Mouse (Mus musculus) spleen, adult 12 weeks (tissue): Measurements from ENCODE around the gene Stim1.
"Not testable (repeated sequence)": the region's sequence is repeated elsewhere in the genome, so short reads cannot be mapped to it uniquely, and the experiment has no call there.

Experiments
- DNase-seq: peaks from one replicate; pipeline ENCODE4 v3.0.0; 2022; ENCODE audit warnings: low spot score

The Stim1 gene

DNA sequence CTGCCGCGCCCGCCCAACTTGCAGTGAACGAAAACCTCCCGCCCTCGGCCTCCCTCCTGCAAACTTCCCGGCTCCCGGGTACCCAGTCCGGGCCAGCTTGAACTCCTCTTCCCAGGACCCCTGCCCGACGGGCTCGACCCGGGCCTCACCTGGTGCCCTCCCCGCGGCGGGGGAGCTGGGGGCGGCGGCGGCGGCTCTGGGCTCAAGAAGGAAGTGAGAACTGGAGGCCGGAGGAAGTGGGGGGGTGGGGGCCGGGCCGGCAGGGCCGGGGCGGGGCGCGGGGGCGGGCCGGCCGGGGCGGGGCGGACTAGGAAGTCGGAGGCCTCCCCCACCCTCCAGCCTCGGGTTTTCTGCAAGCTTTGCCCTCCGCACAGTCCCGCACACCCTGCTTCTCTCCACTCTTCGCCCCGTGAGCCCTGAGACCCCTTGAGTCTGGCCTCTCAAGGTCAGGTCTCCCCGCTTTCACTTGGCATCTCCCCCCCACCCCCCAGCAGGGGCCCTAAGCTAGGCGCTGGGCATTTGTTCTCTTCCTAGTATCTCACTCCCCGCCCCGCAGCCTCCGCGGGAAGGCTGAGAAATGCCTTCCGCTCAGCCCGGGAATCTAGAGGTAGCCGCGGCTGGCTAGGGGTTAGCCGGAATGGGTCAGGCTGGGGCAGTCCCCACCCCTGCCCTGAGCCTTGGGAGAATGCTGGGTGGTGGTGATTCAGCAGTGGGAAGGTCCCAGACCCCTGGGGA, 17.5 kb upstream of the Stim1 start:
- peak; percentile 75 for DNase-seq

DNA sequence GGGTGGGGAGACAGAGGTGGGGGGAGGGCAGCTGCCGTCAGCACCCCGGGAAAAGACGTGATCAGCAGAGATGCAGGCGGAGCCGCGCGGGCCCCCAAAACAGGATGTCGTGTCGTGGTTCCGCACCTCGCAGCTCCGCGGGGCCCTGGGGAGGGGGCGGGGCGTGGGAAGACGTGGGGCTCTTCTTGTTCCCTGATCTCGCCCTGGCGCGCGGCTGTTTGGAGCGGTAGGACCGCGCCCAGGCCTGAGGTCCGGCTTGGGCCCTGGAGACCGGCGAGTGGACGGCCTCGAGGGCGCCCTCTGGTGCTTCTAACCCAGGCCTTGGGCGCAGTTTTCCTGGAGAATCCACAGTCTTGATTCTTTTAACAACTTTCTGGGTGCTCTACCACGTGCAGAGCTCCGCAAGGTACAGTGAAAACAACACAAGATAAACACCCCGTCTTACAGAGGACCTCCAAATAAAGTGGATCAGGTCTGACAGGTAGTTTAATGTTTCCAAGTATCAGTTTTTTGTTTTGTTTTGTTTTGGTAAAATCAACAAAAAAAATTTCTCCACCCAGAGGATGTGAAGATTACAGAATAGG, 16.9 kb upstream of the Stim1 start:
- DNase-seq = peak; percentile 82

DNA sequence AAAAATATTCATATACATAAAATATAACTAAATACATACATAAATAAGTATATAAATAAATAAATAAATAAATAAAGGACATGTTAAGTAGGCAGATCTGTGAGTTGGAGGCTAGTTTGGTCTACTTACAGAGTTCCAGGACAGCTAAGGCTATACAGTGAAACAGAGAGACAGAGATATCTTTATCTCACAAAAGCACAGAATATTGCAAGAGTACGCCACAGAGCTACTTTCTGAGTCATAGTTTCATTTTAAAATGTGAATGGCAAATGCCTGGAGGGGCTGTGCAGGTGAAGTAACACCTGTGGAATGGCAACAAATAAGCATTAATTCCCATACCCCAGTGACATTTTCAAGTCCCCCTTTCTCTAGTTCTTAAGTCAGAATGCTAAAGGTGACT, 14.0 kb upstream of the Stim1 start:
- no peak for DNase-seq

DNA sequence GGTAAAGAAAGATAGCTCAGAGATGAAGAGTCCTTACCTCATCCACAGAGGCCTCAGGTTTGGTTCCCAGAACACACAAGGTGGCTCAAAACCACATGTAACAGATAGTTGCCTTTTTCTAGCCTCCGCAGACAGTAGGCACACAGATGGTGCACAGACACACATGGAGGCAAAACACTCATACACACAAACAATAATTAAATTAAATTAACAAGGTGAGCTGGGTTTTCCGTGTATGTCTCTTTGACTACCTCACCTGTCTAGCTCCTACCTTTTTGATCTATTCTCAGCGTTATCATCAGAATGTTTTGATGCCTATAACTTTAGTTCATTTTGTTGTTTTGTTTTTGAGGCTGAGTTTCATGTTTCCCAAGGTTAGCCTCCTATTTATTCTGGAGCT, 11.7 kb upstream of the Stim1 start, which contains the start of gene Rhog:
TSS of gene Rhog (minus strand) at position 101 of the 400 bp plus-strand sequence.
- no peak for DNase-seq

DNA sequence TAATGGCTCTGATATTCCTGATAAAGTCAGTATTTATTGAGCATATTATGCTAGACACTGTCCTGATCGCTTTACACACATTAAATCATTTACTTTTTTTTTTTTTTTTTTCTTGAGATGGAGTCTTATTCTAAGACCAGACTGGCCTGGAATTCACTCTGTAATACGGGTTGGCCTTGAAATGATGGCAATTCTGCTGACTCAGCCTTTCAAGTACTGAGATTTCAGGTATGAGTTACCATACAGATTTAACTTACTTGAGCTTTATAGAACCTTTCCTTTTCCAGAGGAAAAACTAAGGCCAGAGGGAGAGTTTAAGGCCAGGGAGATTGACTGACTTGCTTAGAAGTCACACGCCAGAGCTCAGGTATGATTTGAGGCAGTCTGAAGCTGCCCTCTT, 11.0 kb upstream of the Stim1 start:
- no peak for DNase-seq

- peak; percentile 79 for DNase-seq
These were observed 9.4 kb upstream of the Stim1 start for GRCm38 (mm10) chr7:102258189-102258588.

DNA sequence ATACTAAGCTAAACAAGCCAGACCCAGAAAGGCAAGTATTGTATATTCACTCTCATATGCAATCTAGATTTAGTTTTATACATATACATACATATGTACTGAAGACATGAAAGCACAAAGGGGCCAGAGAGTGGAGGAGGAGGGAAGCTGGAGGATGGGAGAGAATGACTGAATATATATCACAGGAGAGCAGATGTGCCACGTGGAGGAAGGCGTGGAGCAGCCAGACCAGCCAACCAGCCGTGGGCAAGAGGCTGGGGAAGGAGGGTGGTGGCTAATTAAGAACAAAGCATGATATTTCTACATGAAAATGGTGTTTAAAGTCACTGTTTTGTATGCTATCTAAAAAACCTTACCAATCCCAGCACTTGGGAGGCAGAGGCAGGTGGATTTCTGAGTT, 8.9 kb upstream of the Stim1 start:
- no peak for DNase-seq

- DNase-seq = no peak
These were observed 7.7 kb upstream of the Stim1 start for GRCm38 (mm10) chr7:102259716-102260479.

- no peak for DNase-seq
These were observed 7.1 kb upstream of the Stim1 start for GRCm38 (mm10) chr7:102260518-102260917.

DNA sequence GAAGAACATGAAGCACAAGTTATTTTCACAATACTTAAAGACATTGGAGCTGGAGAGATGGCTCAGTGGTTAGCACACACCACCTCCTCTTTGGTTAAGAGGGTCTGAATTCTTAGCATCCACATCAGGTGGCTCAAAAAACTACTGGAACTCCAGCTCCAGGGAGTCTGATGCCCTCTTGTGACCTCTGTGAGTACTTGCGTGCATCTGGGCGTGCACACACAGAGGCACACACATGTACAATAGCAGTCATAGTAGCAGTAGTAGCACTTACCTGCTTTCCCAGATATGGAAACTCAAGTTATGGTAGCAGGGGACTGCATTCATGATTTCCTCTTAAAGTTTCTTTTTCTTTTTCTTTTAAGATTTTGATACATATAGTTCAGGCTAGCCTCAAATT, 4.6 kb upstream of the Stim1 start:
- no peak for DNase-seq

DNA sequence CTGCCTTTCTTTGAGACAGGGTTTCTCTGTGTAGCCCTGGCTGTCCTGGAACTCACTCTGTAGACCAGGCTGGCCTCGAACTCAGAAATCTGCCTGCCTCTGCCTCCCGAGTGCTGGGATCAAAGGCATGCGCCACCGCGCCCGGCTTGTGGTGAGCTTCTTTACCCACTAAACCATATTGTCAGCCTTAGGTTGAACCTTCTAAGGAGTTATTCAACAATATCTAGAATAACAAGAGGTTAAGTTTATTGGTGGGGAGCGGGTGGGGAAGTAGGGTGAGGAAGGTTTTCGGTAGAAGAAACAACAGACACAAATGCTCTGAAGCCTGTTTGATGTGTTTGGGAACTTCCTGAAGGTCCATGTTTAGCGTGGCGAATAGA, 1.6 kb upstream of the Stim1 start:
- DNase-seq = not testable (repeated sequence)

- DNase-seq = peak; percentile 74
These were observed 1.1 kb upstream of the Stim1 start for GRCm38 (mm10) chr7:102266401-102267042.

GRCm38 (mm10) chr7:102267113-102267579, 460 bp upstream of the Stim1 start:
- peak; percentile 95 for DNase-seq

- no peak for DNase-seq
These were observed 766 bp downstream of the Stim1 start for GRCm38 (mm10) chr7:102268395-102268748.

DNA sequence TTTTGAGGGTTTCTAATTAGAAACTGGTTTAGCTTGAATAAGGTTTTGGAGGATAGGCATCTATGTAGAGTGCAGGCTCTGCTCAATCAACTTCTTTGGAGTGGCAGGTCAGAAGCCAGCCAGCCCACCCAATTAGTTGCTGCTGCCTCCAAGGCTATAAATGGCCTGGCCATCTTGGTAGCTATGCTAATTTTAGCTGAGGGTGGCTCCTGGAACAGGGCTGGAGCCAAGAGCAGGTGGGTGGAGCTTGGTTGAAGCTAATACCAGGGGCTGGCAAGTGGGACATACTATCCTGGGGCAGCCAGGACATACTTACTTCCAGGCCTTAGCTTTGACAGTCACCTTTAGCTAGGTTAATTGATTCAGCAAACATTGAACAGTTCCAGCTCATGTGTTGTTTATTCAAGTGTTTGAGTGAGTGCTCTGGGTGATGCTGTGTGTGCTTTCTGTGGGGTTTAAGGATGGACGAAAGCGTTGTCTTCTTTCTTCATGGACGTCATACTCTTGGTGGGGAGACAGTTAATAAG, 4.9 kb downstream of the Stim1 start:
- DNase-seq = no peak

DNA sequence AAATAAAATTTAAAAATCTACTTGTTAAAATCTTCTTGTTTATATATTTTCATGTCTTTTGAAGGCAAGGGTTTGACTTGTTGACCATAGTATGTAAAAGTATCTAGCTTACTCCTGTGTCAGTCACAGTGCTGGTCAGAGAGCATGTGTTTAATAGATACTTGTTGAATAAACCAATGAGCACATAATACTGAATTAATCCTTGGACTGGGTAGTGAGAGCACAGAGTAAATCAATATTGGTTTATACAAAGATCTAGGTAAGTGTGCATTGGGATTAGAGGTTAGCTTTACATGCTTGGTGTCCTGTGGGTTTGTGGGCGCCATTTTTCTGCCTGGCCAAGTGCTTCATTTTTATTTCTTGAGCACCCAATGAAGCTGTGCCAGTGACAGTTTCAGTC, 13.8 kb downstream of the Stim1 start:
- DNase-seq = no peak

DNA sequence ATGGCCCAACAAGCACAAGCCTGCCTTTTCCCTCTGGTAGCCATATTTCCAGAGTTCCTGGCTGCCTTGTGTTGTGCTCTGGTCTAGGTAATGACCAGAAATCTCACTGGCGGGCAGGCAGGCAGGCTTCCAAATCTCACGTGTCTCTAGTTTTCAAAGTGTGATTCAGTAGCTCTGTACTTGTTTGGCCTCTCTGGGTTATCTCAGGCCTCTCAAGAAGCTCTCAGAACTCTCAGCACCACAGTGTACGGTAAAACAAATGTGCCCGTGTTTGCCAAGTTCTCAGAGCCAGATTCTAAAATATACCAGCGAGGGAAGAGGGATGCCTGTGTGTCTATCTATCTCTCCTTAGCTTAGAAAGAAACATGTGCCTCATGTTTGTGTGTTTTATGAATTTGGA, 14.7 kb downstream of the Stim1 start:
- DNase-seq = no peak

DNA sequence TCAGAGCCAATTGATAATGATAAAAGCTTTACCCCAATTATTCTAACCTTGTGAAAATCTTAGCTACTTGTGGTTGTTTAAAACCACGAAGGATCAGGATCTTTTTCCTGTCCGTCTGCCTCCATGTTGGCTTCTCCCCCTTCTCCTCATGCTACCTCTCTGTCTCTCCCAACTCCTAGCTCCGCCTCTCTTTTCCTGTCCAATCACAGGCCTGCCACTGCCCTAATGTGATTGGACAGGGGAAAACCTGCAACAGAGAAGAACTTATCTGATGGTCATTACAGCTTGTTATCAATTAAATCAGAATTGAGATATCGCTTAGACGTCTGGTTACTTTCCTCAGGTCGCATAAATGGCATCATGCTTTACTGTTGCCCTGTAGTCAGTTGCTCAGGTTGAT, 21.9 kb downstream of the Stim1 start:
- DNase-seq = no peak

DNA sequence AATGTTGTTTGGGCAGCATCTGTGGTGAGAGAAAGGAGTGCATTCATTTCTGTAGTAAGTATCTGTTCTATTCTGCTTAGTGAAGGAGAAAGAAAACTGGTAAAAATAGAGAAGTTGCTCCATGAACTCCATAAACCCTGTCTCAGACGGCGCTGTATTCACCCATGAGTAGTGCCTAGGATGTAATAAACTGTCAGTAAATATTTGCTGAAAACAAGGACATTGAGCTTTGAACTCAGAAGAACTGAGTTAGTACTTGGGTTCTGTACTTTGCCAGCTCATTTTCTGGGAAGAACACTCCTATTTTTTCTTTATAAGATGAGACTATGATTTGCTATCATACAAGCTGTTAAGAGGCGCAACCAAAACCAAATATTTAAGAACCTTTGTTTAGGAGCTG, 24.6 kb downstream of the Stim1 start:
- no peak for DNase-seq

GRCm38 (mm10) chr7:102293234-102293633, 25.6 kb downstream of the Stim1 start:
- no peak for DNase-seq

- no peak for DNase-seq
These were observed 33.2 kb downstream of the Stim1 start for GRCm38 (mm10) chr7:102300761-102301160.

DNA sequence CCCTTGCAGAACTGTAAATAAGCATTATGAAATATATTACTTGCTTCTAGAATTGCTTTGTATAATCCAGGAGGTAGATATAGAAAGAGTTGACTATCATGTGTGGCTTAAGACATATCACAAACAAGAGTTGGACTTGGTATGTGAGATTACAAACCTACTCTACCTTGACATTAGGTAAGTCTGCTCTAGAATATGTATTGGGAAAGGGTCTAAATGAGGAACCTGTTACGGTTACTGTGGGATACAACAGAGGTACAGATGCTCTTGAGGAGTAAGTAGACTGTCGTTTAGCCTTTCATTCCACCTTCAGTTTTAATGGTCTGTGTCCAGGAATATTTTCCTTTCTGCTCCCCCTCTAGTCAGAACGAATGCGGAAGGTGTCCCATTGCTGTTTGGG, 34.9 kb downstream of the Stim1 start:
- no peak for DNase-seq
